Mouse (Mus musculus): ENCODE measurements around the gene Psmd5.

GRCm38 (mm10) chr2:34914823-34915082 lies 40.0 kb upstream of the Psmd5 start:
- no peak for TF ChIP-seq CTCF (conservative IDR thresholded peaks at IDR 0.05; ENCODE audit: insufficient read depth, insufficient read length, low read depth, low read length)
- TF ChIP-seq POLR2A (IDR thresholded peaks at IDR 0.05; ENCODE audit: low read depth, low read length), result no peak

Data from kidney, adult 2 months (tissue).